Mouse (Mus musculus) thymus, postnatal 4 days (tissue): ENCODE data around the gene Dusp12.

Source experiments
- DNase-seq: peaks from one replicate; pipeline ENCODE4 v3.0.0; 2021

Gene Dusp12

DNA sequence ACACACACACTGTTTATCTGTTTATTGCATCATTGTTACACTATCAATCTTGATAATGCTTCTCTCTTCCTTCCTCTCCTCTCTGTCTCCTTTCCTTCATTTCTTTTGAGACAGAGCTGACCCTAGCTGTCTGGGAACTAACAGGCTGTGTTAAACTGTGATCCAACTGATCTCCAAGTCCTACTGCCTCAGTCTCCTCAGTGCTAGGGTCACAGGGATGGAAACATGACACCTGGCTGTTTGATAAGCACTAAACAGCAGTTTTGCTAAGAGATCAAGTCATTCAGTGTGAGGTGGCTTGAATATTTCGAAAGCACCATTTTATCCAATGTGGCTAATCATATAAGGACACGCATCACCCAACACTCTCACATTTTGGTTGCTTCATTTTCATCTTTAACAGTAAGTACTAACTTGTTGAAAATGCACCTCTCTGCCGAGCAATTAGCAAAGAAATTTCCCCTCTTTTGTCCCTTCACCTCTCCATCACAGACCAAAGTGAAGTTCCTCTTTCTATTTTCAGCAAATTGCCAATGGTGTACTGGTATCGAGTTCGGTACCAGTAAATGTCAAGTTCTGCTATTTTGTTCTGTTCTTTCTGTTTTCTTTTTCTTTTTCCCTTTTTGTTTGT, 11.4 kb upstream of the Dusp12 start:
- DNase-seq = no peak

DNA sequence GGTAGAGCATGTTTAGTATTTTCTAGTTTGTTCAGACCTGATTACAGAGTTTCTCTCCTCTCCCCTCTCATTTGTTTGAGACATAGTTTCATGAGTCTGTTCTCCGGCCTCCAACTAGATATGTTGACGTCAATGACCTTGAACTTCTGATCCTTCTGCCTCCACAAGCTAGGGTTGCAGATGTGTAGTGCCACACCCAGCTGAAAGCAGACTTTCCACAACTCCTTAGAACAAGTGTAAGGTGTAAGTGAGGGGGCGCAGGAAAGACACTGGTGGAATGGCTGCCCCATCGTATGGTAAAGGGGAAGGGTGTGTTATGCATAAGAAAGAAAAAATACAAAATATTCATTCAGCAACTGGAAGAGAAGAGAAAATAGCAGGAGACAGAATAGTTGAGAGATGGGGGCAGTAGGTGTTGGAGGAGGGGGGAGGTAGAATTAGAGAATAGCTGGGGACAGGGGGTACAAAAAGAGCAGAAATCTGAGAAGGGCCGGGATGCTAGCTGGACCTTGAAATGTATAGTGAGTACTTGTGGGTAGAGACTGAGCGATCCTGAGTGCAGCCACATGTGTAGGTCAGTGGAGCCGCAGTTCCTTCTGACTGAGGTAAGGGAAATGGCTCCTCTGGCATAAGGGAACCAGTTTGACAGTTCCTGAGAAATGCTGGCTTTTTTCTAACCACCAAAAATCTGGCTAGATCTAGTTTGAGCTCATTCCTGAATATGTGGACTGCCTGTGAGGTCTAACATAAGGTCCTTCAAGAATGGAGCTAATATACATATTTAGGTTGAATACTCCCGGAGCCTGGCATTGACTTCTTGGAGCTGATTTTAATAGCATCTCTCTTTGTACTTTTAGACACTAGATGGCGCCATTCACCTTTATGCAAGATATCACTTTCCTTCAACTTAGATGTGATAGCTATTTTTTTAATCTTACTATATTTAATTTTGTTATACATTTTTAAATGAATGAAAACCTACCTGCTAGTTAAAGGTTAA, 9.6 kb upstream of the Dusp12 start:
- no peak for DNase-seq

DNA sequence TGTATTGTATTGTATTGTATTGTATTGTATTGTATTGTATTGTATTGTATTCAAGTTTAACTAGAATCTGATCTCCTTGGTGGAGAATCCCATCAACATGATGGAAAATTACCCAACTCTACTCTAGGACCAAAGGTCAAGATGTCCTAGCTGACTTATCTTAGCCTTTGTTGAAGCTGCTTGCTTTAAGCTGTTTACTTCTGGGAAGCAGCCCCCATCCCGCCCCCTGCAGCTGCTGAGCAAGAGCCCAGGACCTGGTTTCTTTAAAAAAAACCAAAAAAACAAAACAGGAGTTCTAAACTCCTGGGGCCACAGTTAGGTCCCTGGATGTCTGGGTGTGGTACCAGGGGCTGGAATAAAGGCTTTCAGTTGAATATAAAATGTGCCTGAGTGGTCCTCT, 6.9 kb upstream of the Dusp12 start:
- no peak for DNase-seq

DNA sequence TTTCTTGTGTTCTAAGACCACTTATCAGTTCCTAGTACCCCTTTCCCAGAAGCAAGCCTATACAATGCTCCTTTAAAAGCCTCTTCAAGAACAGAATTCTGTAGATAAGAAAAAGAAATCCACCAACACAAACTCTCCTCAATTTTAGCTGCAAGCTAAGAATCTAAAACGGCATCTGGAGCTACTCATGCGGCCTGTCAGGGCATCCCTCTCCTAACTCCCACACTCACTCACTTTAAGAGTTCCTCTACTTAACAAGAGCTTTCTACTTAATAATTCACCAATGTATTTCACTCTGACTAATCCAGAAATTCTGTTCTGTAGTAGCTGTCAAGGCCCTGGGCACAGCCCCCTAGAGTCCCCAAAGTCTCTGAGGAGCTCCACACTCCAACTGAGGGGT, 6.3 kb upstream of the Dusp12 start:
- no peak for DNase-seq

DNA sequence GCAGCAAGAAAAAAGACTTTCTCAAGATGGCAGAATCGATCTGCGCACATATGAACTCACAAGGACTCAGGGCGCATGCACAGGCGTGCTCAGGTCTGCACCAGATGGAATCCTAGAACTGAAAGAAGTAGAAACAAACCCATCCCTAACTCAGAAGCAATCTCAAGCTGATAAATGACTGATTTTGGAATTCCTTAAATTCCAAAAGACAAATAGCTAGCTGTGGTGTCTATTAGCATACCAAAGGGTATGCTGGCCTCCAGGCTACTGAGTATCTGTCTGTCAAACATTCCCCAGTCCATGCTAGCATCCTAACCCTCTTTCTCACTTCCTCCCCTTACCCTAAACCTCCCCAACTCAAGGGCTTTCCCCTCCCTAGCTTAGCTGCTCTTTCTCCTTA, 4.0 kb upstream of the Dusp12 start:
- DNase-seq = no peak

DNA sequence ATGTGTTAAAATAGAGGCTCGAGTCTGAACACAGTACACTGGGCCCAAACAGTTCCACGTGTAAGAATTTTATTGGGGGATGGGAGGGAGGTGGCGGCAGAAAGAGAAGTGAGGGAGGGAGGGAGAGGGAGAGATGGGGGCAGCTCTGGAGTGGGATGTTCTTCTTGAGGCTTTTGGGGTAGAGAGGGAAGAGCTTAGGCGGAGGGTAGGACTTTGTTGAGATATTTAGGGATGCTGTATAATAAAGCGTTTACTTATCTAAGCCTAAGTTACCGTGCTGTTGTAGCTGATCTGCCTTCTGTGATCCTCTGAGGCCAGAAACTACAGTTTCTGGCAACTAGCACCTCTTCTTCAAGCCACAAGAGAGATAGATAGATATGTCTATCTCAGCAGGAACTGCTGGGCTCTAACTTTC, 711 bp upstream of the Dusp12 start:
- no peak for DNase-seq

DNA sequence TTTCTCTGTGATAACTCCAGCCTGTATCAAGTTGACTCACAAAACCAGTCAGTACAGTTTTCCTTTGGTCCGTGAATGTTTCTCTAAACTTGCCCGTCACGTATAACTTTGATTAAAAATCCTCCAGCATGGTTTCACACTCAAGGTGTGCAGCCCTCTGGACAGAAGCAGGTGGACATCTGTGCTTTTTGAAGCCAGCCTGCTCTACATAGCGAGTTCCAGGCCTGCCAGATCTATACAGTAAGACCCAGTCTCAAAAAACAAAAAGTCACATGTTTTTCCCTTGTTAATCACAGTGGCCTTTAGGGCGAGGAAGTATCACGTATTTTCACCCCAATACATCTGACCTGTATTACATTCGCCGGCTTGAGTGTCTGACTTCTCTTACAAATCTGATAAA, 950 bp downstream of the Dusp12 start:
- DNase-seq = no peak

DNA sequence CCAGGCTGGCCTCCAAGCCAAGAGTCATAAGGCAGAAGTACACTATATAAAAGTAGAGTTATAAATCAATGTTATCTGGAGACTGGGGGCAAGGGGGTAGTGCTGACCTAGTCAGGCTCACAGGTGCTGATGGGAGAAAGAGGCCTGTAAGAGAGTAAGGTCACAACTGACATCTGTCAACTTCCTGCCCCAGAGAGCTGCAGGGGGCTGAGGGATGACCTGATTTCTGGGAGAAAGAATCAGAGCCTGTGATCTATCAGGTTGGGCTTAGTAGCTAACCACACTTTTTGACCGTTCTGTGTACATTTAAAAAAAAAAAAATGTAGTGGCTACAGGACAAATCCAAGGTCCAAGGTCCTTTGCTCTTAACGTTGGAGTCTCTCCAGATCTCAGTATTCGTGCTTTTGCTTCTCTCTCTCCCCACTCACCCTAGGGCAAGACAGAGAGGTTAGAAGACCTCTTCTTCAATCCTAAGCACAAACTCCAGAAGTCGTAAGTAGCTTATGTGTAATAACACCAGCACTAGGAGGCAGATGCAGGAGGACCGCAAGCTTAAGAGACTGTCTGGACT, 2.3 kb downstream of the Dusp12 start:
- DNase-seq = no peak

DNA sequence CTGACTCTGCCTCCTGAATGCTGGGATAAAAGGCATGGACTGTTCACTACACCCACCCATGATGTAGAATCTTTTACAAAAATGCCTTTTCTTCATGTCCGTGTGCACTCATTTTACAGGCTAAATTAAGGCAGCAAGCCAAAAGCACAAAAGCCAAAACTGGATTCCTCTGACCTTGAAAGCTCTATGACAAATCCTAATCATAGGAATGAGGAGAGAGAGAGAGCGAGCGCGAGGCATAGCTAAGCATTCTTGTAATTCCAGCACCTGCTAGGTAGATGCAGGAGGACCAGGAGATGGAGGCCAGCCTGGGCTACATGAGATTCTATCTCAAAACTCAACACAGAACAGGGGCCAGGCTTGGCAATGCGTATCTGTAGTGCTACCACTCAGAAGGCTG, 8.4 kb downstream of the Dusp12 start:
- DNase-seq = no peak

DNA sequence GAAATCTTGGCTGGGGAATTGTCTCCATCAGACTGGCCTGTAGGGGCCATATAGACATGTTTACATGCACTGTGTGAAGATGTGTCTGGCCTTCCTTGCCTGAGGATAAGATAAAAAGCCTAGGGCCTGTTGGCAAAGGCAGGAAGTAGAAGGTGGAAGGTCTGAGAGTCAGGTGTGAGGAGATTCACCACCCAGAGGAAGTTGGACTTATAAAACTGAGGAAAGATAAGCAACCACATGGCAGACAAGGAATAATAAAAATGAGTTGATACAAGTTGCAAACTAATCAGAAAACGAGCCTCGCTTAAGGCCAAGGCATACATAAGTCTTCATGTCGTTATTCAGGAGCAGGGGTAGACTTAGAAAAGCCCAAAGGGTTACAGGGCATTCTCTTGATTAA, 9.7 kb downstream of the Dusp12 start:
- no peak for DNase-seq

DNA sequence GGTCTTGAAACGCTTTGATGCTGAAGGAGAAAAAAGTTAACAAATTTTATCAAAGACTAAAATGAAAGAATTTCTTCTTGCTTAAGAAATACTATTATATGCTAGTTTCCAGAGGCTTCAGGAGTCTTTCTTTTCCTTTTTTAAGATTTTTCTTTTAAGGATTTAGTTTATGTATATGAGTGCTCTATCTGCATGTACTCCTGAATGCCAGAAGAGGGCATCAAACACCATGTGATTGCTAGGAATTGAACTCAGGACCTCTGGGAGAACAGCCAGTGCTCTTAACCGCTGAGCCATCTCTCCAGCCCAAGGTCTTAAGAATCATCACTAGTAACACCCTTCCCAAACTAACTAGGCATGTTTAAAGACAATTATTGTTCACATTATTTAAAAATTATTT, 13.4 kb downstream of the Dusp12 start:
- DNase-seq = no peak

DNA sequence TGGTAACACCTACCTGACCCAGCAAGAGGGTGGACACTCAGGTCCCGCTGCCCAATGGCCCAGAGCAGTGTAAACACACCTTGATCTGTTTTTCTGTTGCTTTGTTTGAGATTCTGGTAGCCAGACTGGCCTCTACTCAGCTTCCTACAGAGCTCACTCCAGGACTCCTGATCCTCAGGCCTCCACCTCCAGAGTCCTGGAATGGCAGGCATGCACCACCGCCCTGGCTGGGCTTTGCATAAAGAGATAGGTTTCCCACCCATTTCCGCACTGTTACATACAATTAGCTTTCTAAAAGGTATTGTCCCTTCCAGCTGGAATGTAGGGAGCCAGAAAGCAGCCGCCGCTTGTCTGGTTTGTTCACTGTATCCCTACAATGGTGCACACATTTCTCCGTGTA, 13.9 kb downstream of the Dusp12 start:
- no peak for DNase-seq

DNA sequence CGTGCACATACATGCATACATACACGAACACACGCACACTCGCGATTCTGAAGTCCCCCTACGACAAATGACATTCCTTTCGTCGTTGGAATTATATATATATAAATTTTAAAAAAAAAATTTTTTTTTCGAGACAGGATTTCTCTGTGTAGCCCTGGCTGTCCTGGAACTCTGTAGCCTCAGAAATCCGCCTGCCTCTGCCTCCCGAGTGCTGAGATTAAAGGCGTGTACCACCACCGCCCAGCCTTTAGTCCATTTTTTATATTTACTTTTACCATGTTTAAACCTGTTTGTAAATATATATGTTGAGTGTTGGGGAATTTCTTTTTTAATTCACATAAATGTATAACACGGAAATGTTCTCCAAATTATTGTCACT, 16.4 kb downstream of the Dusp12 start:
- no peak for DNase-seq

DNA sequence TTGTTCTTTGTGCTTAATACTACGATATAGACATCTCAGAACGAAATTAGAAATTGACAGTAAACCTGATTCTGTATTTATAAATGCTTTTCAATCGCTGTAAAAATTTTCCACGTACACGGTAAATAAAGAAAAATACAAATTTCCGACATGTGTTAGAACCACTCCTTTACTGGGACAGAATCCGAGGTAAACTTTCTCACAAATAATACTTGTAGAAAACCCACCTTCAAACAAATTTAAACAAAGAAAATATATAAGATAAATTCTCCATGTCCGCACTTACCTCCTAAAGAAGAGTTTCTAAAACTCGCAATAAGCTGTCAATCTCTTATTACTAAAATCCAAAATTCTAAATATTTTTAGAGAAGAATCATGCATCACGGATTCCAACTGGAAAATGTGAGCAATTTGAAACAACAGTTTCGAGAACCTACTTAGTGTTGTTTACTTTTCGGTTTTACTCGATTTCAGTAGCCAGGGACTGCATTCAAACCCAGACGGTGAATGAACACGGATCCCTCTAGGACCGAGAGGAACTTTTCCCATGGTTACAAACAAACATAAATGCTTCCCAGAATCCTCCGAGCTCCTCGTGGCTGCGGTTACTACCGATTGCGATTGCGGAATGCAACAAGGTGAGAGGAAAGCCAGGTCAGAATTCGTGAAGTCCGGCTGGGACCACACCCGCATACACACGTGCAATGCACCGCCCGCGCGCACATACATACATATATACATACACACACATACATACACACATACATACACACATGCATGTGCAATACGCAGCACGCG, 17.0 kb downstream of the Dusp12 start:
- DNase-seq = peak; percentile 46

DNA sequence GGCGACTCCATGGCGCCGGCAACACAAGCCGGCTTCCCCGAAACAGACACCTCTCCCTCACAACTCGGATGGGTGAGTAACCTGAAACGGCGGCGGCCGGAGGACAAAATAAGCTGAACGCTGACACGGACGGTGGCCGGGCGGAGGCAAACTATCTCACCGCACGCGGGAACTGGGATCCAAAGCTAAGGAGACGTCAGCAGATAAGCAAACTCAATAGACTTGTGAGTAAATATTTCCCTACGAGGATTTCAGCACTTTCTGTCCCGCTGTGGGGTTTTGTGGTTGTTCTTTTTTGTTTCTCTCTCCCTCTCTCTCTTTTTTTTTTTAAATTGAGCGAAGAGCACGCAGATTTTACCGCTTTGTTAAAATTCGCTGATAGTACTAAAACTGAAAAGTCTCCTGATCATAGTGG, 17.6 kb downstream of the Dusp12 start, which contains the start of gene Atf6:
TSS of gene Atf6 (minus strand) at position 81 of the 415 bp plus-strand sequence.
- DNase-seq = peak; percentile 94

DNA sequence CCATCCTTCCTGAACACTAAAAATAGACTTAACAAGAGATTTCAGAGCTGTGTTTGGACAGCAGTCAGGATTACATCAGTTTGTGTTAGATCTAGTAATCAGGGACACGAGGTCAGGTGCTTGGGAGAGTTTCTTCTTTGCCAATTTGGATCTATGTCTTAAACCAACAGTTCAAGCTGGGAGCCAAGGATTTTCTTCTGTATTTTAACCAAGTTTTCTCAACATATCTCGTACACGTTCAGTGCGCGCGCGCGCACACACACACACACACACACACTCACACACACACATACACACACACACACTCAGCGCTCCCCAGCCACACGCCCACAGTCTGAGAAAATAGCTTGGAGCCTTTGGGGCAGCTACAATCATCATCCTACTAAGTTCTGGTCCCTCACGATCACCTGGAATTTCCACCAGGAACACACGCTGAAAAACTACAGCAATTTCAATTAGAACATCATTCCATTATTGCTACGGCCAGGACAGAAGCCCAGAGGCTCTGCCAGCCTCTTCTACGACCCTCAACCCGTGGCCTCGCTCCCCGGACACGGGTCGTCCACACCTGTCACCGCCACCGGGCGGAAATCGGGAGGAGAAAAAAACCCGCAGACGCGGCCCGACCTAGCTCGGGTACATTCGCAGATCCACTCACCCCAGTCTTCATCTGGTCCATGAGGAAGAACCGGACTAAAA, 18.2 kb downstream of the Dusp12 start:
- DNase-seq = peak; percentile 41

DNA sequence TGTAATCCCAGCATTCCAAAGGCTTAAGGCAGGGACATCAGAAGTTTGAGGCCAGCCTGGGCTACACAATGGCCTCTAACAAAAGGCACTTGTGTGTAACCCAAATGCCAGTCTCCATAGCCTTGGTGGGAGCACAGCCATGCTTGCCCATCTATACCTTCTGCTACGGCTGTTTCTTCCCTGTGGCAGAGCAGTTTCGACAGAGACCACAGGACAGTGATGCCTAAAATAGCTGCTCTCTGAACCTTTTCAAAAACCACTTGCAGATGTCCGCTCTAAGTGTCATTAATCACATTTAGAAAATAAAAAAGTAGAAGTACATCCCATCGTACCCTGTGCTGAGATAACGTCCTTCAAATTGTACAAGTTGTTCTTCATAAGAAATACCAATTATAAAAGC, 19.9 kb downstream of the Dusp12 start:
- no peak for DNase-seq

DNA sequence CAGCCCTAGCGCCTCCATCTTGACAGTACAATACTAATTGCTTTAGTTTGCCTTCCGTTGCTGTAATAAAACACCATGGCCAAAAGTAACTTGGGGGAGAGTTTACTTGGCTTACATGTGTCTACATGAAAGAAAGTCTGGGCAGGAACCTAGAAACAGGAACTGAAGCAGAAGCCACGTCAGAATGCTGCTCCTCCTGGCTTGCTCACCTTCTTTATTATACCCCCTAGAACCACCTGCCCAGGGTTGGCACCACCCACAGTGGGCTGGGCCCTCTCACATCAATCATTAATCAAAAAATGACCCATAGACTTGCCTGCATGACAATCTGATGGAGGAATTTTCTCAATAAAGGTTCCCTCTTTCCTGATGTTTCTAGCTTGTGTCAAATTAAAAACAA, 20.6 kb downstream of the Dusp12 start:
- DNase-seq = no peak

DNA sequence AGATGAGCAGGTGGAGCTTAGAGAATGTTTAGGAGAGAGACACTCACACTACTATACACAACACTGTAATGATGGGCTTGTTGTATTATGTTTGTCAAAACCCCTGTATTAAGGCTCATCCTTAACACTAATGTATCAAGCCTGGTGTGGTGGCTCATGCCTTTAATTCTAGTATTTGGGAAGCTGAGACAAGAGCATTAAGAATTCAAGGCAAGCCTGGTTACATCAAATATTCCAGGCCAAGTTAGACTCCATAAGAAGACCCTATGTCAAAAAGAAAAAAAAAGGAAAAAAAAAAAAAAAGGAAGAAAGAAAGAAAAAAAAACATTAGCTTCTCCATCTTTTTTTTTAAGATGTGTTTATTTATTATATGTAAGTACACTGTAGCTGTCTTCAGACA, 21.1 kb downstream of the Dusp12 start:
- no peak for DNase-seq

DNA sequence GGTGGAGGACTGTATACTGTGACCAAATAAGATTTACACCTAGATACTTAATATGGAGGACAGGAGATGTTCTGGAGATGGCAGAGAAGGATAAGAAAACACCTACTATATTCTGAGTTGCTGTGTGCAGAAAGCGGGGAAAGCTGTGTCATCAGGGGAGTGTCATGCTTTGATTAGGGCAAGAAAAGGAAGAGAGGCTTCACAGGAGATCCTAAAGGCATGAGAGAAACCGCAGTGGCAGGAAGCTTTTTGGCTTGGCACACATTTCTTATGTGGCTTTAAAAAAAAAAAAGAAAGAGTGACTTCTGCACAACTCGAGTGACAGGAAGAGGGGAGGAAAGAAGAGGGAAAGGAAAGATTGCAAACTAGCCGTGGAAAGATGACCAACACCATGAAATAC, 22.3 kb downstream of the Dusp12 start:
- peak; percentile 21 for DNase-seq

DNA sequence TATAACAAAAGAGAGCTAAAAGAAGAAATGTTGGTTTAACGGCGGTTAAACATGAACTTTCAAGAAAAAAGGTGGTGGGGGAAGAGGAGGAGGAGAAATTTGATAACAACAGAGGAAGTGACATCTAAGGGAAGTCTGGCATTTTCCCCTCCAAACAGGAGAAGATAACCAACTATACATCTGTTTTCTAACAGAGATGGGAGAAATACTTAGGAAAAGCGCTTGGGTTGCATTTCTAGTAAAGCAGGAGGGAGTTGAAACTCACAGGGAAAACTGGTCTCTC, 23.0 kb downstream of the Dusp12 start:
- no peak for DNase-seq

DNA sequence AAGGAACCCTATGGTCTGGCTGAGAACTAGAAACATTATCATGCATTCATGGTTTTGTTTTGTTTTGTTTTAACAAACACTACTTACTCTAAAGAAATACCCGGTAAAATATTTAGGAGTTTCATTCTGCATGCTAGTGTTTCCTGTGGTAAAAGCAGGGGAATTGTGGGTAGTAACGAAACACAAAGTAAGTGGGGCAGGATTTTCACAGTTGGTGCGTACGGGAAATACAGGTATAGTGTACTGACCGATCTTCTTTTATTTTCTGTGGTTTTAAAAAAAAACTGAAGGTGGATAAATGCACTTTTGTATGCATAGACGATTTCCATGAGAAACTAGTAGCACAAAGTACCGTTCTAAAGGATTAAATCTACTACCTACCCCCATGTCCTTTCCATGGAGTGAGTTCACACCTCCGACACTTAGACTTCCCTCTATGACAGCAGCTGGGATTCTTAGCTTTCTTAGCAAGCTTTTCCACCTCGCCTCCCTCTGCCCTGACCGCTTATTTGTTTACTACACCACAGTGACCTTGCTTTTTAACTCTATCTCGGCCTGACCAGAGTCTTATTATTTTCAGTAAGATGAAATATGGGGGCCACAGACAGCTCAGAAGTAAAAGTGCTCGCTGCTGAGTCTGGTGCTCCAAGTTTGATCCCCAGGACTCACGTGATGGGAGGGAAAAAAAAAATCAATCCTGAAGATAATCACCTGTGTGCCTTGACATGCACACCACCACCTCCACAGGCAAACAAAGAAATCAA, 23.5 kb downstream of the Dusp12 start:
- DNase-seq = no peak
